Comparison of ENCODE assay signal across 8 mouse cellular contexts in the genomic region with DNA sequence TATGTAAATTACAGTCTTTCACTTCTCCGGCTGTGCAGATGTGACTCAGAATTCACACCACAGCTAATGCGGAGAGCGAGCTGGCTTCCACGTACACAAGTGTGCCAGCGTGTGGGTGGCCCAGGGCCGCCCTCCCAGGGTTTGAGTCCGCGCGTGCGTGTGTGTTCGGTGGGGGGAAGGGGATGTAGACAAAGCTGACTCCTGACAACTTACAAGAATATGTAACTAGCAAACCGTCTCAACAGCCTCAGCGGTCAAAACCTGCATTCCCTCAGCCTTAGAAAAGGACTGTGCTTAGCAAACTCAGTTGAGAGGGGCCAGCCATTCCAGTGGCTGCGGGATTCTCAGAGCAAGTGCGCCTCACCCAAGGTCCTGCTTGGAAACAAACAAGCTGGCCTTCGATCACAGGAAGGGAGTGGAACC. TPM values are rescaled to one million over a fixed set of nuclear protein-coding genes. Genes with fewer than 3 reads are reported as not detected.
DNase-seq lines count a peak whose midpoint lies in the region; ATAC-seq and TF ChIP-seq lines count a peak whose summit lies in the region.

No protein-coding gene starts in this region.

- H3K9ac ChIP-seq in embryonic facial prominence, embryonic 11.5 days (replicated peaks; ENCODE audit: low read length): peak overlapping the region; percentile 39
- peak overlapping the region; percentile 14; the same call in 1 of the 2 replicates for H3K9ac ChIP-seq in liver, embryonic 16.5 days (ENCODE audit: low read depth, low read length)
- H3K9ac ChIP-seq in neural tube, embryonic 12.5 days: peak overlapping the region; percentile 17; the same call in 1 of the 2 replicates

- H3K9me3 ChIP-seq in embryonic facial prominence, embryonic 11.5 days (replicated peaks; ENCODE audit: control insufficient read depth, low read length): no peaks in the 10 kb centered on the region
- H3K9me3 ChIP-seq in liver, embryonic 16.5 days (replicated peaks; ENCODE audit: control insufficient read depth, low read length): no peaks in the 10 kb centered on the region
- no peaks in the 10 kb centered on the region for H3K9me3 ChIP-seq in neural tube, embryonic 12.5 days

- no peak for TF ChIP-seq CTCF in thymus, adult 2 months (IDR thresholded peaks at IDR 0.05; ENCODE audit: borderline replicate concordance, control insufficient read depth, extremely low read depth, insufficient read depth, low read length, poor library complexity)

- peak; percentile 19 for DNase-seq in thymus, adult 2 months
- no peak for DNase-seq in thymus, postnatal 10 days (ENCODE audit: low spot score in 2 of 2)
- peak; percentile 59 for DNase-seq in embryonic facial prominence, embryonic 11.5 days (ENCODE audit: low spot score)
- peak; percentile 23 to 26 for DNase-seq in heart, postnatal 14 days
- DNase-seq in layer of hippocampus, adult 18-20 months (ENCODE audit: low spot score in 2 of 2): peak; percentile 51 to 69
- DNase-seq in thymus, postnatal 4 days: peak; percentile 44

- H3K4me2 ChIP-seq in embryonic facial prominence, embryonic 11.5 days (ENCODE audit: low read depth, low read length): peak overlapping the region; percentile 24
- H3K4me2 ChIP-seq in liver, embryonic 16.5 days (ENCODE audit: low read depth, low read length): peak overlapping the region; percentile 47
- H3K4me2 ChIP-seq in neural tube, embryonic 12.5 days (replicated peaks): peak overlapping the region; percentile 56

- no peak overlapping the region for H3K27ac ChIP-seq in thymus, adult 2 months (ENCODE audit: control insufficient read depth, insufficient read depth, low read length)
- 0 out of 2 replicates have a peak overlapping the region, but pooled peaks have one; percentile 5 for H3K27ac ChIP-seq in embryonic facial prominence, embryonic 11.5 days (replicated peaks; ENCODE audit: low read depth, low read length)
- no peak overlapping the region for H3K27ac ChIP-seq in liver, embryonic 16.5 days (ENCODE audit: low read length)
- H3K27ac ChIP-seq in neural tube, embryonic 12.5 days: no peak overlapping the region

- ATAC-seq in embryonic facial prominence, embryonic 11.5 days (replicated peaks; ENCODE audit: insufficient number of reproducible peaks, low FRiP score, low TSS enrichment, low read depth): 0 out of 2 replicates have a peak, but pooled peaks have one; percentile 58
- ATAC-seq in liver, embryonic 16.5 days (ENCODE audit: low read depth): peak; percentile 35; the same call in 1 of the 2 replicates
- ATAC-seq in neural tube, embryonic 12.5 days (ENCODE audit: low FRiP score, low read depth): peak; percentile 70

- H3K4me1 ChIP-seq in thymus, adult 2 months (replicated peaks; ENCODE audit: control insufficient read depth, insufficient read depth, low read length): peaks cover 6% of the 10 kb centered on the region
- H3K4me1 ChIP-seq in embryonic facial prominence, embryonic 11.5 days (ENCODE audit: control insufficient read depth, insufficient read depth, low read length): peaks cover 5% of the 10 kb centered on the region
- no peaks in the 10 kb centered on the region for H3K4me1 ChIP-seq in liver, embryonic 16.5 days (ENCODE audit: control insufficient read depth, low read depth, low read length)
- H3K4me1 ChIP-seq in neural tube, embryonic 12.5 days: 0 out of 2 replicates have a peak, but pooled peaks cover 7% of the 10 kb centered on the region

- no peak for TF ChIP-seq POLR2A in thymus, adult 2 months (IDR thresholded peaks at IDR 0.05; ENCODE audit: control insufficient read depth, extremely low read depth, insufficient read depth, low read length, poor library complexity)

- WGBS in thymus, adult 2 months: 15% methylated on average over 16 of the region's 16 CpGs
- WGBS in embryonic facial prominence, embryonic 11.5 days: 5% methylated on average over 16 of the region's 16 CpGs
- 7% methylated on average over 16 of the region's 16 CpGs for WGBS in liver, embryonic 16.5 days (ENCODE audit: insufficient replicate concordance)
- 7% methylated on average over 16 of the region's 16 CpGs for WGBS in neural tube, embryonic 12.5 days

- intact Hi-C loops in heart, postnatal 14 days (cut with DNase I): no loop called here

- H3K4me3 ChIP-seq in thymus, adult 2 months (ENCODE audit: control insufficient read depth, insufficient read depth, low read length): peak overlapping the region; percentile 13
- 0 out of 2 replicates have a peak overlapping the region, but pooled peaks have one; percentile 6 for H3K4me3 ChIP-seq in embryonic facial prominence, embryonic 11.5 days (ENCODE audit: low read depth, low read length)
- peak overlapping the region; percentile 27; the same call in 1 of the 2 replicates for H3K4me3 ChIP-seq in liver, embryonic 16.5 days (ENCODE audit: low read depth, low read length)
- peak overlapping the region; percentile 21 for H3K4me3 ChIP-seq in neural tube, embryonic 12.5 days

- no peaks in the 10 kb centered on the region for H3K36me3 ChIP-seq in thymus, adult 2 months (ENCODE audit: control insufficient read depth, insufficient read depth, low read length)
- no peaks in the 10 kb centered on the region for H3K36me3 ChIP-seq in embryonic facial prominence, embryonic 11.5 days (replicated peaks; ENCODE audit: control insufficient read depth, insufficient read depth, low read depth, low read length)
- H3K36me3 ChIP-seq in liver, embryonic 16.5 days (ENCODE audit: control insufficient read depth, insufficient read depth): no peaks in the 10 kb centered on the region
- H3K36me3 ChIP-seq in neural tube, embryonic 12.5 days: no peaks in the 10 kb centered on the region

- H3K27me3 ChIP-seq in thymus, adult 2 months (ENCODE audit: control insufficient read depth, insufficient read depth, low read length): no peaks in the 10 kb centered on the region
- no peaks in the 10 kb centered on the region for H3K27me3 ChIP-seq in embryonic facial prominence, embryonic 11.5 days (ENCODE audit: control insufficient read depth, insufficient read depth, low read length)
- H3K27me3 ChIP-seq in liver, embryonic 16.5 days (ENCODE audit: control insufficient read depth, insufficient read depth, low read depth, low read length): no peaks in the 10 kb centered on the region
- H3K27me3 ChIP-seq in neural tube, embryonic 12.5 days (replicated peaks): no peaks in the 10 kb centered on the region

RNA-seq across cellular contexts. Expression of gene Tiparp, which starts 58.3 kb away (rescaled TPM):
- polyA plus RNA-seq in thymus, adult 2 months (2012; rRNA removed): 6.3 and 6.6 TPM in 2 replicates
- 37.9 and 39.7 TPM in 2 replicates for polyA plus RNA-seq in embryonic facial prominence, embryonic 11.5 days (2014; fragmentation: Nextera tagmentation; extraction: Ambion mirVana)
- 10 to 100 TPM; 12.3 to 15.0 TPM for total RNA-seq in heart, postnatal 14 days (2021)
- total RNA-seq in layer of hippocampus, adult 18-20 months (2021): 10 to 100 TPM; 17.2 to 19.8 TPM
- polyA plus RNA-seq in liver, embryonic 16.5 days (2015; fragmentation: Nextera tagmentation; extraction: Ambion mirVana): 6.5 TPM in 2 replicates
- 35.5 and 35.9 TPM in 2 replicates for polyA plus RNA-seq in neural tube, embryonic 12.5 days (2016; fragmentation: Nextera tagmentation; extraction: Ambion mirVana)

Comparison
In these comparisons a context has a peak if more than half of its experiments do, and no peak if none do; other contexts are left out.
1. DNase-seq: peak in thymus, adult 2 months (single experiment), embryonic facial prominence, embryonic 11.5 days (single experiment), heart, postnatal 14 days (2 of 2), layer of hippocampus, adult 18-20 months (2 of 2) and thymus, postnatal 4 days (single experiment); none in thymus, postnatal 10 days (0 of 2).
2. Peak in every context shown above with its lines, with median percentiles within 50 percentile points of each other: H3K4me3 ChIP-seq, ATAC-seq, H3K4me2 ChIP-seq and H3K9ac ChIP-seq.